Mouse (Mus musculus): ENCODE results near the gene Ust. TPM values are rescaled to one million over a fixed set of nuclear protein-coding genes. Genes with fewer than 3 reads are reported as not detected.

The Ust gene
- polyA plus RNA-seq, 1 experiment from 2014 or later, result 2.5 TPM

DNA sequence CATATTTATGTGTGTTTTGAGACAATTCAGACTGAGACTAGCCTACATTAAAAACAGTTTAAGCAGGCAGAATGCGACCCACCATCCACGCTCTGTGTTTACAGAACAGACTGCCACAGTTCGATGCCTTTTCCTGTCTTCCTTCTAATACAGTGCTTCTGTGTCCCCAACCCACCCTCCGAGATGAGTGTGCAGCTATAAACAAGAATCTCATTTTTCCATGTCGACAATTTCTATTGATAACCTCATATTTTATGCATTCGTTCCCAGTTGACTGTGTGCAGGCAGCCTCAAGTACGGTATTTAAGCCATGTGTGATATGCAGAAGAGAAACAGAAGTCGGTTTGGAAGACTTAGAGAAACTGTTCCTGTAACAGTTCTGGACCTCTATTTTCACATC lies 6.9 kb downstream of the Ust start:
- Histone ChIP-seq H3K27ac (ENCODE audit: low read length) (no peak overlapping the region), H3K36me3 (ENCODE audit: control insufficient read depth, insufficient read depth, low read length) (no peaks in the 10 kb centered on the region), H3K4me1 (ENCODE audit: control insufficient read depth, insufficient read depth, low read length) (no peaks in the 10 kb centered on the region), H3K4me2 (ENCODE audit: low read depth, low read length) (no peak overlapping the region), H3K27me3 (replicated peaks; ENCODE audit: control insufficient read depth, insufficient read depth, low read length) (no peaks in the 10 kb centered on the region), H3K4me3 (ENCODE audit: low read length) (no peak overlapping the region), H3K9ac (ENCODE audit: low read depth, low read length) (no peak overlapping the region), H3K9me3 (ENCODE audit: control insufficient read depth, low read length) (no peaks in the 10 kb centered on the region)
- ATAC-seq, result no peak
- WGBS, result 47% methylated on average over 8 of the region's 8 CpGs

DNA sequence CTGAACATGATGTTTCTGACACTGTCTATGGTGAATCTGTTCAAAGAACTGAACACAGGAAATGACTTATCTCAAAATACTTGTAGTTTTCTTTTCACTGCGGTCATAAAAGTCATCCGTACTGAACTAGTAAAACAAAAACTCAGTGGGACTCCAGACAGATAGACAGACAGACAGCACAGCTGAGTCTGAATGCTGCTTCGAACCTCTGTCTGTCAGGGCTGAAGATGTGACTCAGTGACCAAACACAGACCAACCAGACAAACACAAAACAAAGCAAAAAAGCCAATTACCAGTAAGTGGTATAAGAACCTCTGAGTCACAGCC lies 12.4 kb downstream of the Ust start:
- Histone ChIP-seq H3K4me3 (ENCODE audit: low read length) (no peak overlapping the region), H3K36me3 (ENCODE audit: control insufficient read depth, insufficient read depth, low read length) (no peaks in the 10 kb centered on the region), H3K4me2 (ENCODE audit: low read depth, low read length) (no peak overlapping the region), H3K9me3 (ENCODE audit: control insufficient read depth, low read length) (no peaks in the 10 kb centered on the region), H3K27ac (ENCODE audit: low read length) (no peak overlapping the region), H3K9ac (ENCODE audit: low read depth, low read length) (no peak overlapping the region), H3K4me1 (ENCODE audit: control insufficient read depth, insufficient read depth, low read length) (peaks cover 3% of the 10 kb centered on the region; the same call in 1 of the 2 replicates), H3K27me3 (replicated peaks; ENCODE audit: control insufficient read depth, insufficient read depth, low read length) (no peaks in the 10 kb centered on the region)
- ATAC-seq, result no peak
- WGBS, result 49% methylated on average over 3 of the region's 3 CpGs

- Histone ChIP-seq H3K9ac (ENCODE audit: low read depth, low read length) (no peak overlapping the region), H3K27me3 (replicated peaks; ENCODE audit: control insufficient read depth, insufficient read depth, low read length) (no peaks in the 10 kb centered on the region), H3K4me1 (ENCODE audit: control insufficient read depth, insufficient read depth, low read length) (peaks cover 3% of the 10 kb centered on the region; the same call in 1 of the 2 replicates), H3K4me3 (ENCODE audit: low read length) (no peak overlapping the region), H3K27ac (ENCODE audit: low read length) (no peak overlapping the region), H3K9me3 (ENCODE audit: control insufficient read depth, low read length) (no peaks in the 10 kb centered on the region), H3K4me2 (ENCODE audit: low read depth, low read length) (no peak overlapping the region), H3K36me3 (ENCODE audit: control insufficient read depth, insufficient read depth, low read length) (no peaks in the 10 kb centered on the region)
- ATAC-seq, result no peak
- 38% methylated on average over 13 of the region's 13 CpGs for WGBS
These were observed 13.0 kb downstream of the Ust start for GRCm38 (mm10) chr10:8505346-8506246.

GRCm38 (mm10) chr10:8504832-8505231 lies 13.8 kb downstream of the Ust start:
- Histone ChIP-seq H3K4me1 (ENCODE audit: control insufficient read depth, insufficient read depth, low read length) (peaks cover 3% of the 10 kb centered on the region; the same call in 1 of the 2 replicates), H3K27me3 (replicated peaks; ENCODE audit: control insufficient read depth, insufficient read depth, low read length) (no peaks in the 10 kb centered on the region), H3K27ac (ENCODE audit: low read length) (no peak overlapping the region), H3K36me3 (ENCODE audit: control insufficient read depth, insufficient read depth, low read length) (no peaks in the 10 kb centered on the region), H3K9ac (ENCODE audit: low read depth, low read length) (no peak overlapping the region), H3K9me3 (ENCODE audit: control insufficient read depth, low read length) (no peaks in the 10 kb centered on the region), H3K4me2 (ENCODE audit: low read depth, low read length) (no peak overlapping the region), H3K4me3 (ENCODE audit: low read length) (no peak overlapping the region)
- ATAC-seq, result no peak
- 80% methylated on average over 4 of the region's 4 CpGs for WGBS

DNA sequence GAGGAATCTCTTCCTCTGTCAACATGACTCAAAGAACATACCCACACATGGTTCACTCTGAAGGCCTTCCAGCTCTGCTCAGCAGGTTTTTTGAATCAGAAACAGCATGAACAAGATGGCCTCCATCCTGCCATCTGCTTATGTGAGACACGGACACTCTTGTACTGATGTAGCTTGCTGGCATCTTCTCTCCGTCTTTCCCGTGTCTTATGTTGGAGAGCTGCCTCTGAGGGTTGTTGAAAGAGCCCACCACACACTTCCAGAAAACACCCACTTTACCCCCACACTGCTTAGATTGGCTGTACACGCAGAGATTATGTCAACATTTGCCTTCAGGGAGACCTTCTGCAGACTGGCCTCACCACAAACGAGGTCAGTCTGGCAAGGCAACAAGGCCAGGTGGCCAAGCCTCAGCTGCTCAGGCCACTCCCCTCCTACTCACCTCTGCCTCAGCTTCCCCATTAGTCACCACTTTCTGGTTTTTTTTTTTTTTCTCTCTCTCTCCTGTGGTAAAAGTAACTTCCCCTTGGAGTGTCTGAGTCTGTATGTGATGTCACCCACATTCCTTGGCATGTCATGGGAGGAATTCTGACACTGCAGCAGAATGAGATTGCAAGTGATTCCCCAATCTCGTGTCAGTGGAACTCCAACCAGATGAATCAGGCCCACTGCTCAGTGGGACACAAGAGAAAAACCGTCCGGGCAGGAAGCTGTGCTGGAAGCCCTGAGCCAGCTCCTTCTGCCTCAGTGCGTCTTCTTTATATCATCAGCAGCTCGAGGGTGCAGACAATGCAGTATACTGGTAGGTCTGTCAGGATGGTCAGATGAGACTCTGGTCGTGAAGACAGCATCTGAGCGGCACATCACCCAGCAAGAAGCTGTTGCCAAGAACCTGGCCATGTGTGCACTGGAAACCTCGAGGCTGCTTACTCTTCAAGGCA lies 19.4 kb downstream of the Ust start:
- no peak for ATAC-seq
- Histone ChIP-seq H3K4me2 (ENCODE audit: low read depth, low read length) (no peak overlapping the region), H3K27ac (ENCODE audit: low read length) (no peak overlapping the region), H3K4me1 (ENCODE audit: control insufficient read depth, insufficient read depth, low read length) (peaks cover 5% of the 10 kb centered on the region; the same call in 1 of the 2 replicates), H3K9ac (ENCODE audit: low read depth, low read length) (no peak overlapping the region), H3K36me3 (ENCODE audit: control insufficient read depth, insufficient read depth, low read length) (no peaks in the 10 kb centered on the region), H3K9me3 (ENCODE audit: control insufficient read depth, low read length) (no peaks in the 10 kb centered on the region), H3K27me3 (replicated peaks; ENCODE audit: control insufficient read depth, insufficient read depth, low read length) (no peaks in the 10 kb centered on the region), H3K4me3 (ENCODE audit: low read length) (no peak overlapping the region)
- 67% methylated on average over 13 of the region's 13 CpGs for WGBS

GRCm38 (mm10) chr10:8495543-8496141 lies 23.0 kb downstream of the Ust start:
- no peaks in the 10 kb centered on the region; the same call in 1 of the 2 replicates for H3K36me3 ChIP-seq (ENCODE audit: control insufficient read depth, insufficient read depth, low read length)
- ATAC-seq, result peak; percentile 36; the same call in 1 of the 2 replicates
- no peak overlapping the region for H3K4me3 ChIP-seq (ENCODE audit: low read length)
- WGBS, result 50% methylated on average over 5 of the region's 5 CpGs
- H3K27ac ChIP-seq (ENCODE audit: low read length), result no peak overlapping the region
- no peaks in the 10 kb centered on the region for H3K9me3 ChIP-seq (ENCODE audit: control insufficient read depth, low read length)
- no peaks in the 10 kb centered on the region for H3K27me3 ChIP-seq (replicated peaks; ENCODE audit: control insufficient read depth, insufficient read depth, low read length)
- H3K4me1 ChIP-seq (ENCODE audit: control insufficient read depth, insufficient read depth, low read length), result peaks cover 5% of the 10 kb centered on the region; the same call in 1 of the 2 replicates
- no peak overlapping the region for H3K4me2 ChIP-seq (ENCODE audit: low read depth, low read length)
- no peak overlapping the region for H3K9ac ChIP-seq (ENCODE audit: low read depth, low read length)

- H3K36me3 ChIP-seq (ENCODE audit: control insufficient read depth, insufficient read depth, low read length), result no peaks in the 10 kb centered on the region; the same call in 1 of the 2 replicates
- H3K27ac ChIP-seq (ENCODE audit: low read length), result no peak overlapping the region
- no peaks in the 10 kb centered on the region for H3K27me3 ChIP-seq (replicated peaks; ENCODE audit: control insufficient read depth, insufficient read depth, low read length)
- no peak overlapping the region for H3K4me3 ChIP-seq (ENCODE audit: low read length)
- H3K9me3 ChIP-seq (ENCODE audit: control insufficient read depth, low read length), result no peaks in the 10 kb centered on the region
- no peak overlapping the region for H3K9ac ChIP-seq (ENCODE audit: low read depth, low read length)
- peaks cover 5% of the 10 kb centered on the region; the same call in 1 of the 2 replicates for H3K4me1 ChIP-seq (ENCODE audit: control insufficient read depth, insufficient read depth, low read length)
- no peak overlapping the region for H3K4me2 ChIP-seq (ENCODE audit: low read depth, low read length)
- no peak for ATAC-seq
- WGBS, result 81% methylated on average over 1 of the region's 1 CpGs
These were observed 26.6 kb downstream of the Ust start for GRCm38 (mm10) chr10:8491909-8492591.

GRCm38 (mm10) chr10:8487388-8487787 lies 31.2 kb downstream of the Ust start:
- Histone ChIP-seq H3K9me3 (ENCODE audit: control insufficient read depth, low read length) (no peaks in the 10 kb centered on the region), H3K36me3 (ENCODE audit: control insufficient read depth, insufficient read depth, low read length) (no peaks in the 10 kb centered on the region), H3K9ac (ENCODE audit: low read depth, low read length) (no peak overlapping the region), H3K4me2 (ENCODE audit: low read depth, low read length) (no peak overlapping the region), H3K4me1 (ENCODE audit: control insufficient read depth, insufficient read depth, low read length) (no peaks in the 10 kb centered on the region), H3K27ac (ENCODE audit: low read length) (no peak overlapping the region), H3K4me3 (ENCODE audit: low read length) (no peak overlapping the region), H3K27me3 (replicated peaks; ENCODE audit: control insufficient read depth, insufficient read depth, low read length) (no peaks in the 10 kb centered on the region)
- ATAC-seq, result no peak
- 76% methylated on average over 2 of the region's 2 CpGs for WGBS

All from intestine, embryonic 16.5 days (tissue).